Mouse (Mus musculus): Measurements from ENCODE around the gene Ahcy. TPM values are rescaled to one million over a fixed set of nuclear protein-coding genes. Genes with fewer than 3 reads are reported as not detected.

Gene Ahcy
- 27.1 to 30.0 TPM (median 28.2 TPM) in 4 replicates for total RNA-seq (2023)

GRCm38 (mm10) chr2:155073978-155074765 is at the start of gene Ahcy:
Ahcy (minus strand) TSS chr2:155074497.

GRCm38 (mm10) chr2:155018251-155018755 is 56.0 kb downstream of the Ahcy start, which contains the start of gene Gm14226:
Gm14226 (plus strand) TSS chr2:155018266.

Other genes starting within 250 kb of the Ahcy start
- gene Eif2s2, start 181.6 kb downstream of the Ahcy start, total RNA-seq (2023) = 86.0 to 93.4 TPM (median 92.0 TPM) in 4 replicates
- gene Gm14226, start 56.2 kb downstream of the Ahcy start, total RNA-seq (2023) = not detected in 4 replicates
- 92.4 to 101 TPM (median 95.9 TPM) in 4 replicates for gene Itch, start 59.0 kb upstream of the Ahcy start, total RNA-seq (2023)
- gene Dynlrb1, start 162.0 kb upstream of the Ahcy start, total RNA-seq (2023) = 76.6 to 91.6 TPM (median 81.5 TPM) in 4 replicates
- gene Map1lc3a, start 201.8 kb upstream of the Ahcy start, total RNA-seq (2023) = 37.7 to 45.4 TPM (median 39.2 TPM) in 4 replicates

Data from B cell, adult 62 days (primary cell).